Mouse (Mus musculus): ENCODE data around the gene Cdkal1.

The Cdkal1 gene

GRCm38 (mm10) chr13:29203426-29203825, 652.0 kb downstream of the Cdkal1 start:
- no peak for DNase-seq (ENCODE audit: low read depth in 1 of 2, low spot score in 2 of 2)

GRCm38 (mm10) chr13:29202562-29202961, 652.9 kb downstream of the Cdkal1 start:
- DNase-seq (ENCODE audit: low read depth in 1 of 2, low spot score in 2 of 2): no peak

- DNase-seq (ENCODE audit: low read depth in 1 of 2, low spot score in 2 of 2): no peak
Measured at GRCm38 (mm10) chr13:29199679-29200078, 655.8 kb downstream of the Cdkal1 start.

GRCm38 (mm10) chr13:29196798-29197498, 658.5 kb downstream of the Cdkal1 start:
- no peak for DNase-seq (ENCODE audit: low read depth in 1 of 2, low spot score in 2 of 2)

GRCm38 (mm10) chr13:29195722-29196121, 659.8 kb downstream of the Cdkal1 start:
- no peak for DNase-seq (ENCODE audit: low read depth in 1 of 2, low spot score in 2 of 2)

GRCm38 (mm10) chr13:29194946-29195345, 660.5 kb downstream of the Cdkal1 start:
- DNase-seq (ENCODE audit: low read depth in 1 of 2, low spot score in 2 of 2): no peak

GRCm38 (mm10) chr13:29192697-29193096, 662.8 kb downstream of the Cdkal1 start:
- DNase-seq (ENCODE audit: low read depth in 1 of 2, low spot score in 2 of 2): no peak

- no peak for DNase-seq (ENCODE audit: low read depth in 1 of 2, low spot score in 2 of 2)
Measured at GRCm38 (mm10) chr13:29190548-29190947, 664.9 kb downstream of the Cdkal1 start.

- DNase-seq (ENCODE audit: low read depth in 1 of 2, low spot score in 2 of 2): no peak
Measured at GRCm38 (mm10) chr13:29186748-29187147, 668.7 kb downstream of the Cdkal1 start.

GRCm38 (mm10) chr13:29185545-29185944, 669.9 kb downstream of the Cdkal1 start:
- DNase-seq (ENCODE audit: low read depth in 1 of 2, low spot score in 2 of 2): no peak

- DNase-seq (ENCODE audit: low read depth in 1 of 2, low spot score in 2 of 2): no peak
Measured at GRCm38 (mm10) chr13:29184545-29184944, 670.9 kb downstream of the Cdkal1 start.

- DNase-seq (ENCODE audit: low read depth in 1 of 2, low spot score in 2 of 2): no peak
Measured at GRCm38 (mm10) chr13:29179861-29180260, 675.6 kb downstream of the Cdkal1 start.

- DNase-seq (ENCODE audit: low read depth in 1 of 2, low spot score in 2 of 2): no peak
Measured at GRCm38 (mm10) chr13:29179260-29179659, 676.2 kb downstream of the Cdkal1 start.

- DNase-seq (ENCODE audit: low read depth in 1 of 2, low spot score in 2 of 2): no peak
Measured at GRCm38 (mm10) chr13:29177889-29178486, 677.5 kb downstream of the Cdkal1 start.

- DNase-seq (ENCODE audit: low read depth in 1 of 2, low spot score in 2 of 2): no peak
Measured at GRCm38 (mm10) chr13:29169356-29169755, 686.1 kb downstream of the Cdkal1 start.

GRCm38 (mm10) chr13:29164845-29165524, 690.5 kb downstream of the Cdkal1 start:
- DNase-seq (ENCODE audit: low read depth in 1 of 2, low spot score in 2 of 2): no peak

GRCm38 (mm10) chr13:29162867-29163514, 692.5 kb downstream of the Cdkal1 start:
- no peak for DNase-seq (ENCODE audit: low read depth in 1 of 2, low spot score in 2 of 2)

GRCm38 (mm10) chr13:29162444-29162843, 693.0 kb downstream of the Cdkal1 start:
- DNase-seq (ENCODE audit: low read depth in 1 of 2, low spot score in 2 of 2): no peak

- DNase-seq (ENCODE audit: low read depth in 1 of 2, low spot score in 2 of 2): no peak
Measured at GRCm38 (mm10) chr13:29161436-29161835, 694.0 kb downstream of the Cdkal1 start.

- DNase-seq (ENCODE audit: low read depth in 1 of 2, low spot score in 2 of 2): no peak
Measured at GRCm38 (mm10) chr13:29156703-29157102, 698.8 kb downstream of the Cdkal1 start.

- DNase-seq (ENCODE audit: low read depth in 1 of 2, low spot score in 2 of 2): no peak
Measured at GRCm38 (mm10) chr13:29155297-29155696, 700.2 kb downstream of the Cdkal1 start.

GRCm38 (mm10) chr13:29150120-29150519, 705.4 kb downstream of the Cdkal1 start:
- no peak for DNase-seq (ENCODE audit: low read depth in 1 of 2, low spot score in 2 of 2)
